Mouse (Mus musculus) natural killer cell, adult 2 months (primary cell): Measurements from ENCODE around the gene Rims4.

ENCODE experiments used
- DNase-seq, 2 experiments: peaks; one replicate each; pipeline ENCODE4 v3.0.0; 2022; ENCODE audit warnings: low spot score in 2 of 2

The Rims4 gene

DNA sequence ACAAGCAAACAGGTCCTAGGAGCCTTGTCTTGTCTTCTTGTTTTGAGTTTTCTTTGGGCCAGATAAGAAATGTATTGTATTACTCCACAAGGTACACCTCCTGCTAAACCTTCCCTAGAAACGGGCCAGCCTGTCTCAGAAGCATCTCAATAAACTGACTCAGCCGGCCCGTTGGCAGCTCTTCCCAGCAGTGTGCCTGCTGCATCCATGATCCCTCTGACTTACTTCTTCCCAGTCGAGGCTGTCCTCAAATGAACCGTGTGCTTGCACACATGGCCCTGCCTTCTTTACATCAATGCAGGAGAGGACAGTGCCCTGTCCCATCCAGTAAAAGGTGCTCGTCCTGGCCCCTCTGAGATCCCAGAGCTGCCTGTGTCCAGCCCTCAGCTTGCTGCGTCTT lies 8.9 kb downstream of the Rims4 start:
- no peak for DNase-seq

DNA sequence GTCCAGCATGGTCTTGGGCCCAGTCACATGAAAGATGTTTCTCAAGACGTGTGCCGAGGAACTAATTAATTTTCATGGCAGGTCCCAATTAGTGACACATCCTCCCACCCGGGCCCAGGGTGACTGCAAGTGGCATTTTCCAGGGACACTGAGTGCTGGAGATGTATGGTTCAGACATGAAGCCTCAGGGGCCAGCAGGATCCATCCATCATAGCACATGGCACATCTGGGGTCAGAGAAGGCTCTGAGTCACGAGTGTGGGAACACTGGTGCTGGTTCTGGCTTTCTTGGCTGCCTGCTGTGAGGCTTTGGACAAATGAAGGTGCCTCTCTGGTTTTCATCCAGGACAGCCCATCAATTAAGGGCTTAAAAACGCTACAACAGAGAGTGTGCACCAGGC lies 11.4 kb downstream of the Rims4 start:
- DNase-seq = no peak

DNA sequence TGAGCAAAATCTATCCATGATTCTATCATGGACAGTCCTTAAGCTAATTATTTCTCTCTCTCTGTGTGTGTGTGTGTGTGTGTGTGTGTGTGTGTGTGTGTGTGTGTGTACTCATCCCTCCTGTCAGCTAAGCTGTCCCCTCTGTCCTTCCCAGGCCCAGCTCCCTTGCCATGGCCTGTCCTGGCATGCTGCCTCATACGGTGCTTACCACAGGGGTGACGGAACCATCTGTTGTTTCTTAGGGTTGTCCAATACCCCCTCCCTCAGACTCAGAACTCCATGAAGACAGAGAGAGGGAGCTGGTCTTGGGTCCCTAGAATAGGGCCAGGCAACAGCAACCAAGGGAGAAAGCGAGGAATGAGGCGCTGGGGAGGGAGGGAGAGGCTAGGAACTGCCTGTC lies 14.2 kb downstream of the Rims4 start:
- no peak for DNase-seq

DNA sequence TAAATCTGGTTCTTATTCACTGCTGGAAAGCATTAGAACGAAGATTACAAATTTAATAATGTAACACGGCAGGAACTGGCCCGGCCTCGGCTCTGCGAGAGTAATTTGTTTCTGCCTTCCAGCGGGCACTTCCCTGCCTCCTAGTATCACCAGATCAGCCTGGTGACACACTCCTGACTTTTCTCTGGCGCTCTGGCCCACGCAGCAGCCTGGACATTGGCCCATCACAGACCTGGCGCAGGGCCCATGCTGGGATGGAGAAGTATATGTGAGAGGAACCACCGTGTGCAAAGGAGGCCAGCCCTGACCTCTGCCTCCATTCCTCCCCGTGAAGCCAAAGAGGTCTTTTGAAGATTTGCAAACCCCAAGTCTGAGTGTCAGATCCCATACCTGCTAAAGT lies 15.0 kb downstream of the Rims4 start:
- DNase-seq = no peak

DNA sequence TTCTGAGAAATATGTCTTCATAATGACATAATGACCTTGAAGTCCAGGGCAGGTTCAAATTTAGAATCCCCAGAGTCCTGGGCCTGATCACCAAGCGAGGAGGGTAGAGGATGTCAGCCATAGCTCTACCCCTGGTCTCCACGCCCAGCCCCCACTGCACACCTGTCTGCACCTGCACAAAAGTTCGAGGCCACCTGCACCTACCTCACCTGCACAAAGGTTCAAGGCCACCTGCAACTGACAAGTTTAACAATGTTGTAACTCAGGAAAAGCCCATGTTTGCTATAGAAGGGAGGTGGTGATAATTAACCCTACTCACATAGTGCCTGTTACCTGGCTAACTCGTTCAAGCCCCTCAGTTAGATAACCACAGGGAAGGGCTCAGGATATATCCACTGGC lies 16.0 kb downstream of the Rims4 start:
- DNase-seq = no peak

DNA sequence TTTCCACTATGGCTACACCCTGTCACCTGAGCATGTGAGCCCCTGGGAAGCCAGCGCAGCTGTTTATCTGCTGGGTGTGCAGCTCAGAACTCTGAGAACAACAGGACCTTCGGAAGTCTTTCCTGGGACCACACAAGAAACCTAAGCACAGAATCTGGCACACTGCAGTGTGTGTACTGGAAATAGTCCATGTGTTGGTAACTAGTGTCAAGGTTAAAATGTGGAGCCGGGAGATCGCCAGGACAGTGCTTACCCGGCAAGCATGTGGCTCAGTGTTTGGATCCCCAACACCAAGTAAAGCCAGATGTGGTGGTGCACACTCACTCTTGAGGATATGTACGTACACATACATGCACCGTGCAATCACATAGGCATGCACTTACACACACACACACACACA lies 17.4 kb downstream of the Rims4 start:
- DNase-seq = no peak

DNA sequence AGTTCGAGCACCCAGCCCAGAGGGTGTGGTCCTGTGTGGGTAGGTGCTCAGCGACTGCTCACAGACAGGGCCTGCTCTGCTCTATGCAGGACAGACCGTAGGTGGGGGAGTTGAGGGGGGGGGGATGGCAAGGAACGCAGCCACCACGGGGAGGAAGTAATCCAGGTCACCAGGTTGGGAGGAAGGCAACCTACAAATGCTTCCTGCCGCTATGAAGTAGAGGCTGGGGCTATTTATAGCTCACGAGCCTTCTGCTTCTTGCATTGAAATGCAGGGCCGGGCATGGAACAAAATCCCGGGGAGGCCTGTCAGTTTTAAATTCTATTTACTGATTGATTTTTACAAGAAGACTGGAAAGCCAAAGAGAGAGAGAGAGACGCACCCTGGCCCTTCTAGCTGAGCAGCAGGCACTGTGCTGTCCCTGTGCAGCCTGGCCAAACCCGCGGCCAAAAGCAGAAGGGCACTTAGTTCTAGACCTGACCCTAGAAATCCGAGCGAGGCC lies 18.5 kb downstream of the Rims4 start:
- DNase-seq = no peak

DNA sequence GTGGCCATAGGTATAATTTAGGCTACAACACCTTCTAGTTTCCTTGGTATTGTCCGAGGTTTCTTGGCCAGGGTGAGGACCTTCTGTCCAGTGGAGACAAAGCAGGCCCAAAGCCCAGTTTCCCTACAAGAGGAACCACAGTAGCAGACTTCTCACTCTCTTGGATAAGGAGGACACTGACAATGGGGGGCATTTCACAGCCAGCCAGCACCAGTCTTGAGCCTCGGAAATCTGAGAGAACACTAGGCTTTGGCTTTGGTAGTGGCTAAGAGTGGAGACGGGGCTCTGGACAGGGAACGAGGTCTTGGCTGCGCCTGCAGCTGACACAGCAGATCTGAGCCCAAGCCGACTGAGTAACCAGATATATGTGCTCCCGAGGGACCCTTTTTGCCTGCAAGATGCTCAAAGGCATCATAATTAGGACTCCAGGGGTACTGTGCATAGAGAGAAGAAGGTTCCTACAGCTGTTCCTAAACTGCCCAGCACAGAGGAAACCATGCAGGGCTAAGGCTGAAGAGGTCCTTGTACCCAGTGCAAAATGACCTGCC lies 20.4 kb downstream of the Rims4 start:
- DNase-seq = no peak

DNA sequence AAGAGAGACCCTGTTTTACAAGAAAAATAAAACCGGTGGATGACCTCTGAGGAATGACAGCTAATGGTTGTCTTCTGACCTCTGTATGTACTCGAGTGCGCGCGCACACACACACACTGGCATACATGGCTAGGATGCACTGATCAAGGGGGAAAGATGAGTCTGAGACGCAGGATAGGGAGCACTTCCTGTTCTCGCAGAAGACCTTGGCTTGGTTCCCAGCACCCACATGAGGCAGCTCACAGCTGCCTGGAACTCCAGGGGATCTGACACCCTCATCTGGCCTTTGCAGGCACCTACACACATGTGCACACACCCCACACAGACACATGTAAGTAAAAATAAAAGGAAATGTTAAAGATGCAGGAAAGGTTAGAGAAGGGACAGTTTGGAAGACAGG lies 21.5 kb downstream of the Rims4 start:
- DNase-seq = no peak

DNA sequence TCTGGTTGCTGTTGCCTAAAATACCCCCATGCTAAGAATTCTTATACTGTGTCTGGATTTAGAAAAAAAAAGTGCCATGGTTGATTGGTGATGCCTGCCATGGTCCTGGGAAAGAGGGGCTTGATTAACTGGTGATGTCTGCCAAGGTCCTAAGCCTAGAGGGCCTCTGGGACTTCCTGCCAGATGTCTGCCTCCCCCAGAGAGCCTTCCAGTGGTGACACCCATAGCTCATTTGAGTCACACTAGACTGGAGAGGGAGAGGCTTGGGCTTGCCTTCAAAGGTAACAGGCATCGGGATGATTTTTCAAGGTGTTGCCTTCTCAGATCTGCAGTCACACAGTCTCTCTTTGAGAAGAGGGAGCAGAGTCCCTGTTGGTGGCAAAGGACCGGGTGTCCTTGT lies 23.3 kb downstream of the Rims4 start:
- DNase-seq = no peak

DNA sequence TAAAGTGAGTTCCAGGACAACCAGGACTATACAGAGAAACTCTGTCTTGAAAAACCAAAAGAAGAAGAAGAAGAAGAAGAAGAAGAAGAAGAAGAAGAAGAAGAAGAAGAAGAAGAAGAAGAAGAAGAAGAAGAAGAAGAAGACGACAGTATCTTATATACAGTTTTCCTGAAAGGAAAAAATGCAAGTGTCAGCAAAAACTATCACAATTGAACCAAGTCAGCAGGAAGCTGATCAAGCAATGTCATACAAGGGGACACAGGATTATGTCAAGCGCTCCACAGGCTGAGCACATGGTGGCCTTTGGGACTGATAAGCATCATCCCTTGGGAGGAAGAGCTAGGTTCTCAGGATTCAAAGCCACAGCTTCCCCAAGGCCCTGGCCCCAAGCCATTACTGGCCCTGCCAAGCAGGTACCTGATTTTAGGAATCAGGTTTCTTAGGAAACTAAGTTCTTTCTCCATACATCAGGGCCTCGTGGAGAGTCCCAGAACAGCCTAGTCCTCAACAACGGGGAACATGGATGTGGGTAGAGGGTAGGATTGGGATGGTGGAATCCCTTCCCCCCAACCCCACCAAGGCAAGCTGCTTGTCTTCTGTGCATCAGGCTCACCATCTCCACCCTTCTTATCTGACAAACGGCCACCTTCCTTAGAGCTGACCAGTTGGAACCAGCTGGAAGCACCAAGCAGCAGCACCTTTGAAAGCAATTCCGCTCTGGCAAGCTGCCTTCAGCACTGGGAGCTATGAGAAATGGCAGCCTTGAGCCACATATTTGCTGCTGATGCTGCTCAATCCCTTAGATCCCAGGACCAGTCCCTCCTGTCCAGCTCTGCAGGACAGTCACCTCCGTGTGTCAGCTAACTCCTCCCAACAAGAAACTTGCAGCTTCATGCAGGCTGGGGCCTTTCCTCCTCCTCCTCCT lies 24.8 kb downstream of the Rims4 start:
- DNase-seq = no peak

DNA sequence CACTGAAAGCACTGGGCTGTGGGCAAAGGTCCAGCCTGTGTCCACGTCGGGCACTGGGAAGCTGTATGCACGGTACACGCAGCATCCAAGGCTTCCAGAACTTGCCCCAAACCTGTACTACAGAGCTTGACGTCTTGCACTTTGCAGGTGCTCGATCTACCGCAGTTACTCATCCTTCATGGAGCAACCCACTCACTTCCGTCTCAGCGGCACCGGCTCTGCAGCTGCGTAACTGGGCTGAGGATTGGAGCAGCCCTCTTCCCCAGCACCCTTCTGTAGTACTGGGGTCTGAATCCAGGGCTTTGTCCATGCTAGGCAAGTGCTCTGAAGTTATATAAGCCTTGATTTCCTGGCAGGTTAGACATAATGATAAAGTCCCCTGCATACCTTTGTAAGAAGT lies 27.2 kb downstream of the Rims4 start:
- DNase-seq = no peak

DNA sequence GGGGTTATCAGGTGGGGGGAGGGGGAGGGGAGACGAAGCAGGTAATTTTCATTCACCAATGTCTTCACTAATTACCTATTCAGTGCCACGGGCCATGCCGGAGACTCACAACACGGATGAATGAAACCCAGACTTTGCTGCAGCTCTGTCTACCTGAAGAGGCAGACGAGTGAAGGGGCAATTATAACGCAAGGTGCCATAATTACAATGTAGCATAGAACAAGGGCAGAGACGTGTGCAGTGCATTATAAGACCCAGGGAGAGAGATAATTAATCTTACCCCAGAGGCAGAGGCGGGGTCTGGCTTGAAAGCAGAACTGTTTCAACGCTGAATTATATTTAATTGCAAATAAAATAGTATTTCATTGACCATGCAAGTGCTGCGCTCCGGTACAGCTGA lies 27.9 kb downstream of the Rims4 start:
- no peak for DNase-seq

DNA sequence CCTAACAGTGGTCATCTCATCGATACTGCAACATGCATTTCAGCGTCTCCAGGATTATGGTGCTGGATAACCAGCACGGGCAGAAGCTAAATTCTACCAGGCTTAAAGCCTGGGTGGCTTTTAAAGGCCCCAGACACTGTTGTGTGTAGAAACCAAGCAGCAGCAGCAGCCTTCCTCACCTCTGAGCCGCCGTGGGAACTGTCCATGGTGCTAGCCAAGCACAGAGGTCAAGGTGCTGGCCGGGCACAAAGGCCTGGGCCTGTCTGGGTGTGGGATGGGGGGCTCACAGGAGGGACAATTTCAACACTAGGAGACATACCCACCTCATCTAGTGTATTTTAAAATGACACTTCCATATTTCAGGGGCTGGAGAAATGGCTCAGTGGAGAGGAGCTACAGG lies 29.1 kb downstream of the Rims4 start:
- no peak for DNase-seq

DNA sequence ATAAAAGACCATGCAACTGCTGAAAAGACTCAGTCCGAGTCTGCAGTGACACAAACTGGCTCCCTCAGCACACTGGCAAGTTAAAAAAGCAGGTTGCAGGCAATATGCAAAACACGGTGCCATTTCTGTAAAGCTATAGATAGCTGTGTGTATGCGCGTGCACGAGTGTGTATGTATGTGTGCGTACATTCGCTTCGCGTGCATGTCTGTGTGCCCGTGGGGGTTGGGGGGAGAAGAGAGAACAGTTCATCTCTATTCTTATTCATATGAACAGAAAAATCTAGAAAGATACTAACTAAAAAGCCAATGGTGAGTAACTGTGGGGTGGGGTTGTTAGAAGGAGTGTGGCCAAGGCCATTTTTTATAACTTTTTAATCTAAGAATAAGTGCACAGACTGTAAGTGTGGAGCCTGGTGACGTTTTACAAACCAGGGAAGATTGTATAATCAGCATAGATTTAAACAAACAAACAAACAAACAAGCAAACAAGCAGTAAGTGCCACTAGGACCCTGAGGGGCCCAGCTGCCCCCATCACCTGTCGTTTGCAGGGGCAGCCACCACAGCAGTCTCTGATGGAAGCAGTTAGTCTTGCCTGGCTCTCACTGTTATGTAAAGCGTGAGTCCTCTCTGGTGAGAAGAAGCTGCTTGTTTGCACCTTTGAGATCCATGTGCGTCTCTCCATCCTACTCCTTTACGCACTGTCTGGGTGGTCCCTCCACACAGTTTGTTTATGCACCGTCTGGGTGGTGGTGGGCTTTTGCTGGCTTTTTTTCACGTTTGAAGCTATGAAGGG lies 35.4 kb downstream of the Rims4 start:
- no peak for DNase-seq

DNA sequence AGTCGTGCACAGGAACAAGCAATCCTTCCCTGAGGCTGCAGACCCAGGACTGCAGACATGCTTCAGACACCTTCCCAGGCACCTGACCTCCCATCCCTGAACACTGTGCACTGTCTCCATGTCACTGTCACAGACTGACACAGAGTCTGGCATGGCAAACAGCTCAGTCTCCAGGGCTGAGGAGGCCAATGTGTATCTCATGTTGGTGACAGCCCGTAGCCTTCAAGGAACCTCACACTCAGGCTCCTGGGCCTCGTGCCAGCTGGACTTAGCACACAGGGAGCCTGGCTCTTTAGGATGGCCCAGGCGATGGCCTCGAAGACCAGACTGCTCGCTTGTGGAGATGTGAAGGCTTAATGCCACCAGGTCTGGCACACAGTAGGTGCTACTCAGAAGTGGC lies 37.6 kb downstream of the Rims4 start:
- no peak for DNase-seq

DNA sequence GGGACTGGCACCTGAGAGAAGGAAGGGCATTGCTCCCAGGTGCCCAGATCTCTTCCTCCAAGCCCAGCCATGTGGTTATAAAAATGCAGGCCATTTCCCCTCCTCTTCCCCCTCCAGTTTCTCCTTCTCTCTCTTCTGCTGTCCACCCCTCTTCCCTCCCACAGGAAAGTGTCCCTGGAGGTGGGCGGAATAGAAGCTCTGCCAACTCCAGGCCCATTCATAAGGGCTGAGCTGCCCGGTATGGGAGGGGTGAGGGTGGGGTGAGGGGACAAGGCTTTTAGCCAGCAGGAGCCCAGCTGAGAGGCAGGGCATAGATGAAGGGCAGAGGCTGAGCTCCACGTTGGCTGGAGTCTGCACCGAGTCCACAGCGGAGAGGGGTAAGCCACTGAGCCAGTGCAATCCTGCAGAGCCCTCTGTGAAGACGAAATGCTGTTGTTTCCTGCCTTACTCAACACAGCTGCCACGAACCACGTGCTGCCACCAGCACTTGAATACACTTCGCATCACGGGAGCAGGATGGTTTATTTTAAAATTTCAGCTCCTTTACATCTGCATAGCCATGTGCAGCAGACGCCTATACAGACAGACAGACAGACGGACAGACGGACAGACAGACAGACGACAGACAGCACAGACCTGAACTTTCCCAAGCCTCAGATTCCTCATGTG lies 41.5 kb downstream of the Rims4 start:
- no peak for DNase-seq

DNA sequence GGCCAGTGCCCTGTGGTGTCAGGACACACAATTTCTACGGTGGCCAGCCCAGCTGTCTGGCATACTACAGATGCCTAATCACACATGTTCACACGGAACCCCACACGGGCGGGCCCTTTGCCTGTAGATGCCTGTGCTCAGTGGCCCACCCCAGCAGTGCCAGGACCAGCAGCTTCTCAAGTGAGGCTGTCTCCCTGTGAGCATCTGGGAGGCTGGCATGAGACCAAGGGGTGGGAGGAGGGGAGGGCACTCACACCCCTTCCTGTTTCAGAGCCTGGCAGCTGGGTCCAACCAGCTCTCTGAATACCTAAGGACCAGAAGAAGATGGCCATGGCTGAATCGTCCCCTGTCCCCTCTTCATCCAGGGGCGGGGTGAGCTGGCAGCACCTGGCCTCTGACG lies 43.0 kb downstream of the Rims4 start:
- DNase-seq = peak; percentile 8 to 18

DNA sequence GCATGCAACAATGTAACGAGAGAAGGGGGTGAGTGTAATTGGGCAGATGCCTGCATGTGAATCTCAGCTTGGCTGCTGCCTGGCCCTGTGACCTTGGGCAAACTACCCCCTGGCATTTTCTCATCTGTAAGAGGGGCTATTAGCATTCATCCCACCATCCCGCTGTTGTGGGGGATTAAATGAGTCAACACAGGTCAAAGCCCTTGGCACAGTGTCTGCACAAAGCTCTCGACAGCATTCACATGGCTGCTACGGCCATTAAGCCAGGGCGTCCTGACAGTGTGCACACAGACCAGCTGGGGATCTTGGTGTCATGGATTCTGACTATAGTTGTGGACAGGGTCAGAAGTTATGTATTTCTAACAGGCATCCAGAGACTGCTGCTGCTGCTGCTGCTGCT lies 43.6 kb downstream of the Rims4 start:
- no peak for DNase-seq

DNA sequence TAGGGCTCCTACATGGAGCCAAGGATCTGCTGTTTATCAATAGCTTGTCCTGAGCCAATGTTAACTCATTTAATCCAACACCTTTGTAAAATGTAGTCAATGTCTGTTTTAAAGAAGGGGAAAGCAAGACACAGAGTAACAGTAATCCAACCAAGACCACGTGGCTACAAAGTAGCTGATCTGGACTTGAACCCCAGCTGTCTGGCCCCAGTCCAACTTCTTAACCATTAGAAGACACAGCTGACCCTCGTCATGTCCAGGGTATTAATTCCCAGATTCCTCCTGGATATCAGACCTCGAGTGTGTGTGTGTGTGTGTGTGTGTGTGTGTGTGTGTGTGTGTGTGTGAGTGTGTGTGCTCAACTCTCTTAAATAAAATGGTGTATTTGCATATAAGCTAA lies 46.6 kb downstream of the Rims4 start:
- DNase-seq = no peak

DNA sequence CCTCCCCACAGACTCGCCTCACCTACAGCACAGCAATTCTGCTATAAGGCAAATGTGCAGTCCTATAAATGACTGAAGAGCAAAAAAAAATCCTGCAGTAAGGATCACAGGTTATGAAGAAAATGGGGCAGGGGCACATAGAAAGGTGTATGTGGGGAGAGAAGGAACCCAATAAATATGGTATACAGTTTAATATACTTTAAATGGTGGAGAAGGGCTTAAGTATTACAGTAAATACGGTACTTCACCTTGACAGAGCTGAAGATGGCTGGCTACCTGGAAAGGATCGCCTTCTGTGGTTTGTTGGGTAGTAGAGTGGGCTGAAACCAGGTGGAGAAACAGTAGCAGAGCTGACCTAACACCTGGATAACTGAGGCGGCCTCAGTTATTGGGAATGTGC lies 47.2 kb downstream of the Rims4 start:
- no peak for DNase-seq

DNA sequence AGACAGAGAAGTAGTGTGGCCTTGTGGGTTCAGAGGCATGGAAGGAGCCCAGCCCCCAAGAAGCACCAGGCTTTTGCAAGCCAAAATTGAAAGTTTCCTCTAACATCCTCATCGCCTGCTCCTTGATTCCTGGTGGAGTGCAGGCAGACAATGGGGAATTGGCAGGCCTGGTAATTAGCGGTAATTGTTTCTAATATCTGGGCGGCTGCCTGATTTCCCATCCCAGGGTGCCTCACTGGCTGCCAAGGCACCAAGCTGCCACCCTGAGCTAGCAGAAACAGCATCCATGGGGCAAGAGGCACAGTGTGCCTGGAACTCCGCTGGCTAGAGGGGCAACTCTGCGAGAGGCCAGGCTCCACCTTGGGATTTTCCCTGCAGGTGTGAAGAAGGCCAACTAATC lies 48.7 kb downstream of the Rims4 start:
- DNase-seq = no peak
